Mouse (Mus musculus) left cerebral cortex, adult 2 months (tissue): ENCODE data around the gene Cep72. TPM values are rescaled to one million over a fixed set of nuclear protein-coding genes. Genes with fewer than 3 reads are reported as not detected.

ENCODE experiments used
- DNase-seq, 2 experiments: peaks; one replicate each; pipeline ENCODE4 v3.0.0; 2021 to 2022; ENCODE audit warnings: low spot score in 2 of 2, mixed read lengths in 1 of 2; ENCODE audit errors: extremely low spot score in 1 of 2
- H3K27ac ChIP-seq: fragments of 200-600 bp; 2 replicates; pipeline ENCODE4 v1.8.1; 2022
- H3K4me3 ChIP-seq: fragments of 200-600 bp; 2 replicates; pipeline ENCODE4 v1.8.1; 2022
- CTCF ChIP-seq: fragments of 200-600 bp; IDR thresholded peaks from 2 replicates; pipeline ENCODE4 v1.8.1; 2022; ENCODE audit warnings: antibody characterized with exemption, mild to moderate bottlenecking, moderate library complexity
- intact Hi-C: fragments of 180-260 bp; cut with DNase I; formaldehyde crosslinking; loops from one replicate; pipeline ENCODE4 v1.15.1; 2025
- total RNA-seq, 2 experiments: library from RNA; stranded (reverse); gene quantifications; 2 replicates each; pipeline ENCODE4 v1.2.3; 2021

The Cep72 gene
- total RNA-seq, 2 experiments from 2014 or later = 0.63 to 1.2 TPM

- TF ChIP-seq CTCF = no peak
- DNase-seq = no peak
- intact Hi-C loops = no loop called here
- no peak overlapping the region for H3K4me3 ChIP-seq
- no peak overlapping the region for H3K27ac ChIP-seq
Observed at GRCm38 (mm10) chr13:74066576-74066975, 4.5 kb upstream of the Cep72 start.

GRCm38 (mm10) chr13:74063340-74064050 lies 1.4 kb upstream of the Cep72 start:
- DNase-seq = no peak
- intact Hi-C loops = no loop called here
- no peak for TF ChIP-seq CTCF
- no peak overlapping the region for H3K4me3 ChIP-seq
- no peak overlapping the region for H3K27ac ChIP-seq

- DNase-seq = no peak
- TF ChIP-seq CTCF = no peak
Observed at GRCm38 (mm10) chr13:74062378-74063128, 454 bp upstream of the Cep72 start.

GRCm38 (mm10) chr13:74058081-74058480 lies 4.0 kb downstream of the Cep72 start:
- intact Hi-C loops = no loop called here
- Histone ChIP-seq H3K4me3 (no peak overlapping the region), H3K27ac (no peak overlapping the region)
- no peak for TF ChIP-seq CTCF
- peak in 1 of 2 experiments; percentile 18 for DNase-seq

More at GRCm38 (mm10) chr13:74062378-74063128, 454 bp upstream of the Cep72 start:
- H3K27ac ChIP-seq = no peak overlapping the region
- intact Hi-C loops = no loop called here
- H3K4me3 ChIP-seq = peak overlapping the region; percentile 65

GRCm38 (mm10) chr13:74056194-74056593 lies 5.9 kb downstream of the Cep72 start:
- no peak for TF ChIP-seq CTCF
- Histone ChIP-seq H3K27ac (no peak overlapping the region), H3K4me3 (no peak overlapping the region)
- no peak for DNase-seq
- intact Hi-C loops = no loop called here

- intact Hi-C loops = no loop called here
- no peak for DNase-seq
- TF ChIP-seq CTCF = no peak
- Histone ChIP-seq H3K4me3 (no peak overlapping the region), H3K27ac (no peak overlapping the region)
Observed at GRCm38 (mm10) chr13:74039926-74040325, 22.2 kb downstream of the Cep72 start.

- H3K27ac ChIP-seq = no peak overlapping the region
- no peak for DNase-seq
- no peak for TF ChIP-seq CTCF
- H3K4me3 ChIP-seq = no peak overlapping the region
- intact Hi-C loops = no loop called here
Observed at GRCm38 (mm10) chr13:74035776-74036175, 26.3 kb downstream of the Cep72 start.

- intact Hi-C loops = no loop called here
- no peak for DNase-seq
Observed at GRCm38 (mm10) chr13:74034756-74035155, 27.3 kb downstream of the Cep72 start.

GRCm38 (mm10) chr13:74031133-74031532 lies 31.0 kb downstream of the Cep72 start:
- DNase-seq = no peak
- Histone ChIP-seq H3K27ac (peak overlapping the region; percentile 11; the same call in 1 of the 2 replicates), H3K4me3 (no peak overlapping the region)
- intact Hi-C loops = no loop called here
- no peak for TF ChIP-seq CTCF

More at GRCm38 (mm10) chr13:74034756-74035155, 27.3 kb downstream of the Cep72 start:
- Histone ChIP-seq H3K27ac (no peak overlapping the region), H3K4me3 (no peak overlapping the region)
- no peak for TF ChIP-seq CTCF

GRCm38 (mm10) chr13:74030691-74031090 lies 31.4 kb downstream of the Cep72 start:
- no peak for TF ChIP-seq CTCF
- no peak for DNase-seq
- peak overlapping the region; percentile 70; the same call in 1 of the 2 replicates for H3K27ac ChIP-seq
- intact Hi-C loops = no loop called here
- no peak overlapping the region for H3K4me3 ChIP-seq

GRCm38 (mm10) chr13:74029013-74029412 lies 33.1 kb downstream of the Cep72 start:
- H3K4me3 ChIP-seq = no peak overlapping the region
- TF ChIP-seq CTCF = no peak
- DNase-seq = no peak
- peak overlapping the region; percentile 70 for H3K27ac ChIP-seq
- intact Hi-C loops = no loop called here

- TF ChIP-seq CTCF = no peak
- Histone ChIP-seq H3K4me3 (no peak overlapping the region), H3K27ac (peak overlapping the region; percentile 73)
- no peak for DNase-seq
- intact Hi-C loops = no loop called here
Observed at GRCm38 (mm10) chr13:74028116-74028515, 34.0 kb downstream of the Cep72 start.
